Mouse (Mus musculus): ENCODE results near the gene Vwa3b. TPM values are rescaled to one million over a fixed set of nuclear protein-coding genes. Genes with fewer than 3 reads are reported as not detected.

The Vwa3b gene
- total RNA-seq, 2 experiments from 2014 or later = 34.6 to 57.2 TPM

- DNase-seq = no peak
These were observed 37.4 kb downstream of the Vwa3b start for GRCm38 (mm10) chr1:37063841-37064240.

GRCm38 (mm10) chr1:37065658-37066412 is 39.4 kb downstream of the Vwa3b start:
- no peak for DNase-seq

GRCm38 (mm10) chr1:37075759-37076158 is 49.4 kb downstream of the Vwa3b start:
- DNase-seq = no peak

GRCm38 (mm10) chr1:37077266-37077665 is 50.9 kb downstream of the Vwa3b start:
- no peak for DNase-seq

- peak; percentile 26 for DNase-seq
These were observed 51.7 kb downstream of the Vwa3b start for GRCm38 (mm10) chr1:37077955-37078549.

GRCm38 (mm10) chr1:37080442-37080841 is 54.0 kb downstream of the Vwa3b start:
- no peak for DNase-seq

GRCm38 (mm10) chr1:37081376-37082214 is 55.2 kb downstream of the Vwa3b start:
- peak; percentile 52 for DNase-seq

GRCm38 (mm10) chr1:37082215-37082464 is 55.7 kb downstream of the Vwa3b start:
- no peak for DNase-seq

GRCm38 (mm10) chr1:37084075-37084474 is 57.7 kb downstream of the Vwa3b start:
- no peak for DNase-seq

- DNase-seq = no peak
These were observed 58.8 kb downstream of the Vwa3b start for GRCm38 (mm10) chr1:37085171-37085570.

GRCm38 (mm10) chr1:37089191-37089590 is 62.8 kb downstream of the Vwa3b start:
- no peak for DNase-seq

- DNase-seq = no peak
These were observed 71.1 kb downstream of the Vwa3b start for GRCm38 (mm10) chr1:37097382-37098093.

GRCm38 (mm10) chr1:37098094-37098555 is 71.7 kb downstream of the Vwa3b start:
- DNase-seq = no peak

- no peak for DNase-seq
These were observed 74.0 kb downstream of the Vwa3b start for GRCm38 (mm10) chr1:37100361-37100760.

- no peak for DNase-seq
These were observed 74.6 kb downstream of the Vwa3b start for GRCm38 (mm10) chr1:37101016-37101415.

- no peak for DNase-seq
These were observed 75.3 kb downstream of the Vwa3b start for GRCm38 (mm10) chr1:37101717-37102116.

GRCm38 (mm10) chr1:37105194-37105593 is 78.8 kb downstream of the Vwa3b start:
- no peak for DNase-seq

- no peak for DNase-seq
These were observed 87.4 kb downstream of the Vwa3b start for GRCm38 (mm10) chr1:37113781-37114180.

GRCm38 (mm10) chr1:37115847-37116246 is 89.5 kb downstream of the Vwa3b start:
- DNase-seq = no peak

- peak; percentile 64 for DNase-seq
These were observed 90.2 kb downstream of the Vwa3b start for GRCm38 (mm10) chr1:37116574-37116973.

- no peak for DNase-seq
These were observed 91.6 kb downstream of the Vwa3b start for GRCm38 (mm10) chr1:37117964-37118363.

- DNase-seq = peak; percentile 79
These were observed 95.9 kb downstream of the Vwa3b start for GRCm38 (mm10) chr1:37122306-37122705.
